Mouse (Mus musculus): ENCODE results near the gene Sumo3. TPM values are rescaled to one million over a fixed set of nuclear protein-coding genes. Genes with fewer than 3 reads are reported as not detected.

Gene Sumo3
- polyA plus RNA-seq (2014; fragmentation: Illumina TruSeq; extraction: RNeasy Lipid Tissue Mini Kit (QIAGEN cat#74804); ENCODE audit: low read depth, low replicate concordance) = 32.2 TPM

GRCm38 (mm10) chr10:77605908-77606826, at the start of gene Sumo3, which contains the start of gene Gm49325:
Gene Sumo3, plus strand, starts transcription at chr10:77606097.
Gene Gm49325, plus strand, starts transcription at chr10:77606197.

GRCm38 (mm10) chr10:77581408-77582284, 24.3 kb upstream of the Sumo3 start, which contains the start of gene Pttg1ip:
Gene Pttg1ip, plus strand, starts transcription at chr10:77581720.

GRCm38 (mm10) chr10:77622055-77622988, 16.4 kb downstream of the Sumo3 start, which contains the start of gene Ube2g2:
Gene Ube2g2, plus strand, starts transcription at chr10:77622275.

Other genes starting within 250 kb of the Sumo3 start
- 13.2 TPM for gene Adarb1, start 187.8 kb upstream of the Sumo3 start, polyA plus RNA-seq (2014; fragmentation: Illumina TruSeq; extraction: RNeasy Lipid Tissue Mini Kit (QIAGEN cat#74804); ENCODE audit: low read depth, low replicate concordance)
- gene Fam207a, start 90.3 kb upstream of the Sumo3 start, polyA plus RNA-seq (2014; fragmentation: Illumina TruSeq; extraction: RNeasy Lipid Tissue Mini Kit (QIAGEN cat#74804); ENCODE audit: low read depth, low replicate concordance) = 0.78 TPM
- gene Itgb2, start 75.8 kb upstream of the Sumo3 start, polyA plus RNA-seq (2014; fragmentation: Illumina TruSeq; extraction: RNeasy Lipid Tissue Mini Kit (QIAGEN cat#74804); ENCODE audit: low read depth, low replicate concordance) = 0.36 TPM
- gene Pttg1ip, start 24.4 kb upstream of the Sumo3 start, polyA plus RNA-seq (2014; fragmentation: Illumina TruSeq; extraction: RNeasy Lipid Tissue Mini Kit (QIAGEN cat#74804); ENCODE audit: low read depth, low replicate concordance) = 53.7 TPM
- gene Gm49325, start 100 bp downstream of the Sumo3 start, polyA plus RNA-seq (2014; fragmentation: Illumina TruSeq; extraction: RNeasy Lipid Tissue Mini Kit (QIAGEN cat#74804); ENCODE audit: low read depth, low replicate concordance) = 10.3 TPM
- gene Ube2g2, start 16.2 kb downstream of the Sumo3 start, polyA plus RNA-seq (2014; fragmentation: Illumina TruSeq; extraction: RNeasy Lipid Tissue Mini Kit (QIAGEN cat#74804); ENCODE audit: low read depth, low replicate concordance) = 19.1 TPM
- not detected for gene Tspear, start 80.5 kb downstream of the Sumo3 start, polyA plus RNA-seq (2014; fragmentation: Illumina TruSeq; extraction: RNeasy Lipid Tissue Mini Kit (QIAGEN cat#74804); ENCODE audit: low read depth, low replicate concordance)
- gene Gm19402, start 84.7 kb downstream of the Sumo3 start, polyA plus RNA-seq (2014; fragmentation: Illumina TruSeq; extraction: RNeasy Lipid Tissue Mini Kit (QIAGEN cat#74804); ENCODE audit: low read depth, low replicate concordance) = not detected
- not detected for gene Gm9508, start 91.1 kb downstream of the Sumo3 start, polyA plus RNA-seq (2014; fragmentation: Illumina TruSeq; extraction: RNeasy Lipid Tissue Mini Kit (QIAGEN cat#74804); ENCODE audit: low read depth, low replicate concordance)
- not detected for gene Gm10272, start 100.5 kb downstream of the Sumo3 start, polyA plus RNA-seq (2014; fragmentation: Illumina TruSeq; extraction: RNeasy Lipid Tissue Mini Kit (QIAGEN cat#74804); ENCODE audit: low read depth, low replicate concordance)
- not detected for gene Gm10024, start 105.4 kb downstream of the Sumo3 start, polyA plus RNA-seq (2014; fragmentation: Illumina TruSeq; extraction: RNeasy Lipid Tissue Mini Kit (QIAGEN cat#74804); ENCODE audit: low read depth, low replicate concordance)
- not detected for gene Gm10142, start 109.7 kb downstream of the Sumo3 start, polyA plus RNA-seq (2014; fragmentation: Illumina TruSeq; extraction: RNeasy Lipid Tissue Mini Kit (QIAGEN cat#74804); ENCODE audit: low read depth, low replicate concordance)
- not detected for gene Krtap12-1, start 114.5 kb downstream of the Sumo3 start, polyA plus RNA-seq (2014; fragmentation: Illumina TruSeq; extraction: RNeasy Lipid Tissue Mini Kit (QIAGEN cat#74804); ENCODE audit: low read depth, low replicate concordance)
- not detected for gene Gm10100, start 120.4 kb downstream of the Sumo3 start, polyA plus RNA-seq (2014; fragmentation: Illumina TruSeq; extraction: RNeasy Lipid Tissue Mini Kit (QIAGEN cat#74804); ENCODE audit: low read depth, low replicate concordance)
- not detected for gene Gm18596, start 136.5 kb downstream of the Sumo3 start, polyA plus RNA-seq (2014; fragmentation: Illumina TruSeq; extraction: RNeasy Lipid Tissue Mini Kit (QIAGEN cat#74804); ENCODE audit: low read depth, low replicate concordance)
- gene Gm9736, start 145.3 kb downstream of the Sumo3 start, polyA plus RNA-seq (2014; fragmentation: Illumina TruSeq; extraction: RNeasy Lipid Tissue Mini Kit (QIAGEN cat#74804); ENCODE audit: low read depth, low replicate concordance) = not detected
- not detected for gene Gm3233, start 153.6 kb downstream of the Sumo3 start, polyA plus RNA-seq (2014; fragmentation: Illumina TruSeq; extraction: RNeasy Lipid Tissue Mini Kit (QIAGEN cat#74804); ENCODE audit: low read depth, low replicate concordance)
- not detected for gene Gm3238, start 165.2 kb downstream of the Sumo3 start, polyA plus RNA-seq (2014; fragmentation: Illumina TruSeq; extraction: RNeasy Lipid Tissue Mini Kit (QIAGEN cat#74804); ENCODE audit: low read depth, low replicate concordance)
- not detected for gene Gm7138, start 170.8 kb downstream of the Sumo3 start, polyA plus RNA-seq (2014; fragmentation: Illumina TruSeq; extraction: RNeasy Lipid Tissue Mini Kit (QIAGEN cat#74804); ENCODE audit: low read depth, low replicate concordance)
- gene Gm3250, start 176.4 kb downstream of the Sumo3 start, polyA plus RNA-seq (2014; fragmentation: Illumina TruSeq; extraction: RNeasy Lipid Tissue Mini Kit (QIAGEN cat#74804); ENCODE audit: low read depth, low replicate concordance) = not detected
- gene Gm7137, start 182.1 kb downstream of the Sumo3 start, polyA plus RNA-seq (2014; fragmentation: Illumina TruSeq; extraction: RNeasy Lipid Tissue Mini Kit (QIAGEN cat#74804); ENCODE audit: low read depth, low replicate concordance) = not detected
- gene Gm9639, start 189.0 kb downstream of the Sumo3 start, polyA plus RNA-seq (2014; fragmentation: Illumina TruSeq; extraction: RNeasy Lipid Tissue Mini Kit (QIAGEN cat#74804); ENCODE audit: low read depth, low replicate concordance) = not detected
- not detected for gene Gm19668, start 193.0 kb downstream of the Sumo3 start, polyA plus RNA-seq (2014; fragmentation: Illumina TruSeq; extraction: RNeasy Lipid Tissue Mini Kit (QIAGEN cat#74804); ENCODE audit: low read depth, low replicate concordance)
- gene Gm9507, start 205.7 kb downstream of the Sumo3 start, polyA plus RNA-seq (2014; fragmentation: Illumina TruSeq; extraction: RNeasy Lipid Tissue Mini Kit (QIAGEN cat#74804); ENCODE audit: low read depth, low replicate concordance) = not detected
- gene Gm2696, start 208.6 kb downstream of the Sumo3 start, polyA plus RNA-seq (2014; fragmentation: Illumina TruSeq; extraction: RNeasy Lipid Tissue Mini Kit (QIAGEN cat#74804); ENCODE audit: low read depth, low replicate concordance) = not detected
- not detected for gene Krtap10-4, start 221.0 kb downstream of the Sumo3 start, polyA plus RNA-seq (2014; fragmentation: Illumina TruSeq; extraction: RNeasy Lipid Tissue Mini Kit (QIAGEN cat#74804); ENCODE audit: low read depth, low replicate concordance)
- gene Krtap10-10, start 229.8 kb downstream of the Sumo3 start, polyA plus RNA-seq (2014; fragmentation: Illumina TruSeq; extraction: RNeasy Lipid Tissue Mini Kit (QIAGEN cat#74804); ENCODE audit: low read depth, low replicate concordance) = not detected
- gene Gm36176, start 240.7 kb downstream of the Sumo3 start, polyA plus RNA-seq (2014; fragmentation: Illumina TruSeq; extraction: RNeasy Lipid Tissue Mini Kit (QIAGEN cat#74804); ENCODE audit: low read depth, low replicate concordance) = not detected
- gene Gm10318, start 246.8 kb downstream of the Sumo3 start, polyA plus RNA-seq (2014; fragmentation: Illumina TruSeq; extraction: RNeasy Lipid Tissue Mini Kit (QIAGEN cat#74804); ENCODE audit: low read depth, low replicate concordance) = not detected